Mouse (Mus musculus) small intestine, adult 2 months (tissue): ENCODE measurements around the gene 4933427D14Rik. TPM values are rescaled to one million over a fixed set of nuclear protein-coding genes. Genes with fewer than 3 reads are reported as not detected.
A peak's percentile ranks its signal among the peaks of the same experiment; 100 is the strongest.

ENCODE experiments used
- H3K27ac ChIP-seq: fragments of 200-500 bp; 2 replicates; pipeline ENCODE4 v1.5.1; 2012; ENCODE audit warnings: low read depth, low read length, control low read depth, inconsistent platforms; ENCODE audit not compliant: insufficient read depth
- H3K27me3 ChIP-seq: fragments of 200-500 bp; 2 replicates; pipeline ENCODE4 v1.6.1; 2012; ENCODE audit warnings: mild to moderate bottlenecking, moderate library complexity, low read length, inconsistent platforms; ENCODE audit not compliant: control insufficient read depth, insufficient read depth
- H3K36me3 ChIP-seq: fragments of 200-500 bp; 2 replicates; pipeline ENCODE4 v1.6.1; 2012; ENCODE audit warnings: mild to moderate bottlenecking, low read length, control low read depth, inconsistent platforms; ENCODE audit not compliant: control insufficient read depth, insufficient read depth
- H3K4me1 ChIP-seq: fragments of 200-500 bp; 2 replicates; pipeline ENCODE4 v1.6.1; 2012; ENCODE audit warnings: low read length, inconsistent platforms, mixed read lengths; ENCODE audit not compliant: control insufficient read depth, insufficient read depth, insufficient read length
- H3K4me3 ChIP-seq: fragments of 200-500 bp; 2 replicates; pipeline ENCODE4 v1.5.1; 2012; ENCODE audit warnings: low read depth, mild to moderate bottlenecking, control low read depth, inconsistent platforms, low read length, moderate library complexity
- CTCF ChIP-seq: fragments of 200-500 bp; IDR thresholded peaks from 2 replicates; pipeline ENCODE4 v1.5.1; 2012; ENCODE audit warnings: low read depth, mild to moderate bottlenecking, control low read depth, inconsistent platforms, low read length, moderate library complexity, mixed read lengths; ENCODE audit not compliant: insufficient replicate concordance, insufficient read length; ENCODE audit errors: extremely low read depth
- POLR2A ChIP-seq: fragments of 200-500 bp; IDR thresholded peaks from 2 replicates; pipeline ENCODE4 v1.6.1; 2012; ENCODE audit warnings: low read depth, mild to moderate bottlenecking, control low read depth, inconsistent platforms, low read length, moderate library complexity
- WGBS: fragments of 180-500 bp; shearing (Covaris S2); methylation state at CpG from one replicate; pipeline ENCODE4 v1.1.7; 2018; 5-methylcytosine and 5-hydroxymethylcytosine counted together
- polyA plus RNA-seq: library from polyadenylated mRNA; depleted of rRNA; stranded (reverse); fragments of >200 nt; gene quantifications from 2 replicates; pipeline ENCODE4 v1.2.3, GENCODE M21; 2012

The 4933427D14Rik gene
- polyA plus RNA-seq, 1 experiment: 2.5 TPM

DNA sequence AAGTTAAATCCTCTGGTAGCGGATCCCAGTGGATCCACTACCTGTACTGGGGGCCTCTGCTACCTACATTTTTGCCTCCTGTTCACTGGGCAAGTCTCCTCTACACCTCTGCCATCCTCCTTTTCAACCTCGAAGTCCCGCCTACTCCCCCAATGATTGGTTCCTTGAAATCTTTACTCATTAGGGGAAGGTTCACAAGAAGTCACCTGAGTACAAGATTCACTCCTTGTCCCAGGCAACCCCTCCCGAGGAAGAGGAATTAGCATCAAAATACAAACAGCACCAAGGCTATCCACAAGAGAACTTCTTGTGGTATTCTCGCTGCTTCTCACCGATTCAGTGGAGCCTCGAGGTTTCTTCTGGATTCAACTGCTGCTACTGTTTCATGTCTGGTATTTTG is 24.8 kb upstream of the 4933427D14Rik start:
- whole genome bisulfite sequencing: 83% methylated on average over 7 of the region's 7 CpGs
- Histone ChIP-seq H3K27ac (no peak overlapping the region), H3K27me3 (no peaks in the 10 kb centered on the region), H3K4me3 (no peak overlapping the region), H3K4me1 (no peaks in the 10 kb centered on the region), H3K36me3 (no peaks in the 10 kb centered on the region)
- TF ChIP-seq CTCF: no peak
- TF ChIP-seq POLR2A: no peak

- Histone ChIP-seq H3K36me3 (no peaks in the 10 kb centered on the region), H3K4me1 (no peaks in the 10 kb centered on the region), H3K27me3 (no peaks in the 10 kb centered on the region), H3K4me3 (no peak overlapping the region), H3K27ac (no peak overlapping the region)
- TF ChIP-seq CTCF (no peak), POLR2A (no peak)
- WGBS: 18% methylated on average over 4 of the region's 4 CpGs
These were observed 21.3 kb upstream of the 4933427D14Rik start for GRCm38 (mm10) chr11:72228513-72228912.

GRCm38 (mm10) chr11:72226901-72227300 is 19.6 kb upstream of the 4933427D14Rik start:
- no peak overlapping the region for H3K27ac ChIP-seq
- H3K27me3 ChIP-seq: no peaks in the 10 kb centered on the region
- no peak for TF ChIP-seq POLR2A
- no peak for TF ChIP-seq CTCF
- H3K36me3 ChIP-seq: no peaks in the 10 kb centered on the region
- 76% methylated on average over 6 of the region's 6 CpGs for WGBS
- H3K4me3 ChIP-seq: no peak overlapping the region
- no peaks in the 10 kb centered on the region for H3K4me1 ChIP-seq

GRCm38 (mm10) chr11:72226020-72226791 is 18.9 kb upstream of the 4933427D14Rik start:
- Histone ChIP-seq H3K27ac (no peak overlapping the region), H3K4me3 (no peak overlapping the region), H3K27me3 (no peaks in the 10 kb centered on the region), H3K36me3 (no peaks in the 10 kb centered on the region), H3K4me1 (no peaks in the 10 kb centered on the region)
- WGBS: 62% methylated on average over 10 of the region's 10 CpGs
- no peak for TF ChIP-seq CTCF
- no peak for TF ChIP-seq POLR2A

DNA sequence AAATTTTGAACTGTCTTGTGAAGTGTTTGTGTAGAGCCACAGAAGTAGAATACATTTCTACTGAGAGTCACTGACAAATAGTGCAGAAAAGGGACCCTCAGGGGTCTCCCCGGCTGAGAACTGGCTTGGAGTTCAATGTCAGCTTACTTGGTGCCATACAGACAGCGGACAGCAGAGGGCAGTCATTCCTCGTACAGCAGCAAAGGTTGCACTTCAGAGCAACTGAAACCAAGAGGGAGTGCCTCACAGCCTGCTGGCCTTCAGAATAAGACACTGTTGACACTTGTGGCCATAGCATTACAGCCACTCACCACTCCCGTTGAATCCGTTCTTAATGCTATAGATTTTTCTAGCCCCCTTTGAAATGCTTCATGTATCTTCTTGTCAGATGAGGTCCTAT is 17.6 kb upstream of the 4933427D14Rik start:
- no peak overlapping the region for H3K27ac ChIP-seq
- H3K27me3 ChIP-seq: no peaks in the 10 kb centered on the region
- TF ChIP-seq CTCF (peak; percentile 91; the same call in 1 of the 2 replicates), POLR2A (no peak)
- 3% methylated on average over 5 of the region's 5 CpGs for WGBS
- no peaks in the 10 kb centered on the region for H3K36me3 ChIP-seq
- no peak overlapping the region for H3K4me3 ChIP-seq
- H3K4me1 ChIP-seq: no peaks in the 10 kb centered on the region

GRCm38 (mm10) chr11:72223414-72223813 is 16.2 kb upstream of the 4933427D14Rik start:
- H3K36me3 ChIP-seq: no peaks in the 10 kb centered on the region
- WGBS: 78% methylated on average over 4 of the region's 4 CpGs
- TF ChIP-seq CTCF (no peak), POLR2A (no peak)
- H3K4me1 ChIP-seq: no peaks in the 10 kb centered on the region
- no peaks in the 10 kb centered on the region for H3K27me3 ChIP-seq
- no peak overlapping the region for H3K27ac ChIP-seq
- H3K4me3 ChIP-seq: no peak overlapping the region

GRCm38 (mm10) chr11:72221278-72221677 is 14.0 kb upstream of the 4933427D14Rik start:
- TF ChIP-seq CTCF (peak; percentile 95; the same call in 1 of the 2 replicates), POLR2A (no peak)
- 18% methylated on average over 6 of the region's 6 CpGs for WGBS
- Histone ChIP-seq H3K27me3 (no peaks in the 10 kb centered on the region), H3K4me3 (no peak overlapping the region), H3K4me1 (no peaks in the 10 kb centered on the region; the same call in 1 of the 2 replicates), H3K27ac (no peak overlapping the region), H3K36me3 (no peaks in the 10 kb centered on the region)
